Mouse (Mus musculus) adrenal gland, adult (tissue): ENCODE measurements at regions not wholly inside any gene's neighbourhood (a gene's known extent, or its start where the extent isn't known, plus 50 kb on each side); places are given as distances from the start of the nearest gene placed in this dataset.
"Not testable (repeated sequence)": the region's sequence is repeated elsewhere in the genome, so short reads cannot be mapped to it uniquely, and the experiment has no call there.

Experiments
- DNase-seq, 2 experiments: peaks; one replicate each; pipeline ENCODE4 v3.0.0; 2022 to 2023; ENCODE audit warnings: low spot score in 1 of 2; ENCODE audit not compliant: inconsistent age in 2 of 2

- DNase-seq: no peak
These were observed 116.4 kb upstream of the Tet2 start for GRCm38 (mm10) chr3:133661303-133661702.

GRCm38 (mm10) chr3:133664914-133665313 is 120.0 kb upstream of the Tet2 start:
- no peak for DNase-seq

- DNase-seq: no peak
These were observed 120.7 kb upstream of the Tet2 start for GRCm38 (mm10) chr3:133665425-133666317.

- peak; percentile 63 to 72 for DNase-seq
These were observed 128.0 kb upstream of the Tet2 start for GRCm38 (mm10) chr3:133672742-133673447.

- no peak for DNase-seq
These were observed 133.0 kb upstream of the Tet2 start for GRCm38 (mm10) chr3:133677892-133678291.

- no peak for DNase-seq
These were observed 135.0 kb upstream of the Tet2 start for GRCm38 (mm10) chr3:133679891-133680290.

GRCm38 (mm10) chr3:133680343-133680742 is 135.4 kb upstream of the Tet2 start:
- DNase-seq: no peak

- DNase-seq: no peak
These were observed 135.9 kb upstream of the Tet2 start for GRCm38 (mm10) chr3:133680805-133681204.

GRCm38 (mm10) chr3:133684196-133684743 is 139.3 kb upstream of the Tet2 start:
- no peak for DNase-seq

- no peak for DNase-seq
These were observed 139.8 kb upstream of the Tet2 start for GRCm38 (mm10) chr3:133684747-133685146.

GRCm38 (mm10) chr3:133685393-133685792 is 140.5 kb upstream of the Tet2 start:
- DNase-seq: no peak

- peak in 1 of 2 experiments; percentile 54 for DNase-seq
These were observed 149.1 kb upstream of the Tet2 start for GRCm38 (mm10) chr3:133694057-133694456.

GRCm38 (mm10) chr3:133696122-133696521 is 151.2 kb upstream of the Tet2 start:
- DNase-seq: no peak

GRCm38 (mm10) chr3:133704849-133705248 is 159.9 kb upstream of the Tet2 start:
- not testable (repeated sequence) for DNase-seq

- no peak for DNase-seq
These were observed 166.6 kb upstream of the Tet2 start for GRCm38 (mm10) chr3:133711518-133711917.

GRCm38 (mm10) chr3:133722550-133723290 is 177.8 kb upstream of the Tet2 start:
- no peak for DNase-seq

- no peak for DNase-seq
These were observed 181.9 kb upstream of the Tet2 start for GRCm38 (mm10) chr3:133726831-133727230.

GRCm38 (mm10) chr3:133735603-133736002 is 190.7 kb upstream of the Tet2 start:
- no peak for DNase-seq

- DNase-seq: peak in 1 of 2 experiments; percentile 37
These were observed 194.0 kb upstream of the Tet2 start for GRCm38 (mm10) chr3:133738936-133739335.

- DNase-seq: no peak
These were observed 199.7 kb upstream of the Tet2 start for GRCm38 (mm10) chr3:133744552-133745118.
